In genomic region chr6:17635615-17636284, GRCm38 (mm10) we compare ENCODE assay signal across 8 mouse cellular contexts. TPM values are rescaled to one million over a fixed set of nuclear protein-coding genes. Genes with fewer than 3 reads are reported as not detected.
DNase-seq lines count a peak whose midpoint lies in the region; ATAC-seq and TF ChIP-seq lines count a peak whose summit lies in the region.

TSS of gene Capza2 (plus strand) at chr6:17636234.

- H3K4me1 ChIP-seq in MEL (ENCODE audit: control insufficient read depth in 1 of 2, insufficient read depth in 2 of 2, low read length in 2 of 2), result peaks cover 17 to 31% of the 10 kb centered on the region in 2 experiments
- peaks cover 11% of the 10 kb centered on the region for H3K4me1 ChIP-seq in forebrain, embryonic 12.5 days
- H3K4me1 ChIP-seq in midbrain, embryonic 15.5 days, result peaks cover 15% of the 10 kb centered on the region

- DNase-seq in A20 (ENCODE audit: low read depth, low spot score) (peak; percentile 80), MEL (ENCODE audit: low read depth, low spot score) (peak; percentile 79)
- no peak for DNase-seq in heart, postnatal 36 days
- no peak for DNase-seq in left cerebral cortex, postnatal 36 days (ENCODE audit: low spot score in 2 of 2)
- no peak for DNase-seq in urinary bladder, postnatal 4 days (ENCODE audit: low spot score in 2 of 2)
- DNase-seq in urinary bladder, postnatal 10 days (ENCODE audit: low spot score), result no peak

- H3K27me3 ChIP-seq in MEL (ENCODE audit: control insufficient read depth in 1 of 2, insufficient read depth in 2 of 2, low read length in 2 of 2), result no peaks in the 10 kb centered on the region
- no peaks in the 10 kb centered on the region for H3K27me3 ChIP-seq in forebrain, embryonic 12.5 days
- no peaks in the 10 kb centered on the region for H3K27me3 ChIP-seq in midbrain, embryonic 15.5 days (replicated peaks)

- peak within 1 kb of the TSS; percentile 35 to 73 for H3K4me3 ChIP-seq in MEL (ENCODE audit: control insufficient read depth in 1 of 2, insufficient read depth in 1 of 2, low read depth in 2 of 2, low read length in 2 of 2)
- peak within 1 kb of the TSS; percentile 97 for H3K4me3 ChIP-seq in forebrain, embryonic 12.5 days (replicated peaks)
- peak within 1 kb of the TSS; percentile 78 for H3K4me3 ChIP-seq in midbrain, embryonic 15.5 days

- no peak for ATAC-seq in forebrain, embryonic 12.5 days (ENCODE audit: low FRiP score)
- ATAC-seq in midbrain, embryonic 15.5 days (replicated peaks), result no peak

- peaks cover 2 to 31% of the 10 kb centered on the region in 2 experiments; a peak in 3 of 4 replicates for H3K36me3 ChIP-seq in MEL (ENCODE audit: control insufficient read depth in 1 of 2, insufficient read depth in 2 of 2, low read length in 2 of 2)
- H3K36me3 ChIP-seq in forebrain, embryonic 12.5 days (replicated peaks), result peaks cover 2% of the 10 kb centered on the region; the same call in 1 of the 2 replicates
- no peaks in the 10 kb centered on the region for H3K36me3 ChIP-seq in midbrain, embryonic 15.5 days (replicated peaks)

- H3K79me2 ChIP-seq in MEL (ENCODE audit: control insufficient read depth, insufficient read depth, low read length, poor library complexity), result peaks cover 27% of the 10 kb centered on the region

- TF ChIP-seq EP300 in MEL (IDR thresholded peaks at IDR 0.05; ENCODE audit: low read depth in 1 of 2, low read length in 2 of 2), result peak; percentile 52 to 69; a peak in 3 of 4 replicates

- intact Hi-C loops in heart, postnatal 36 days (cut with DNase I), result loop anchor here (5.0 kb wide), 1 partner anchor 57 kb away; the partner anchor contains the start of gene St7
- intact Hi-C loops in left cerebral cortex, postnatal 36 days (cut with DNase I), result no loop called here

- peak within 1 kb of the TSS; percentile 68 for H3K4me2 ChIP-seq in forebrain, embryonic 12.5 days
- H3K4me2 ChIP-seq in midbrain, embryonic 15.5 days, result peak within 1 kb of the TSS; percentile 51

- 81% methylated on average over 7 of the region's 7 CpGs for WGBS in forebrain, embryonic 12.5 days
- 81% methylated on average over 7 of the region's 7 CpGs for WGBS in midbrain, embryonic 15.5 days

- no peaks in the 10 kb centered on the region for H3K9me3 ChIP-seq in MEL (replicated peaks; ENCODE audit: insufficient read depth, low read length)
- peaks cover 2% of the 10 kb centered on the region; the same call in 1 of the 2 replicates for H3K9me3 ChIP-seq in forebrain, embryonic 12.5 days
- no peaks in the 10 kb centered on the region for H3K9me3 ChIP-seq in midbrain, embryonic 15.5 days

- H3K9ac ChIP-seq in MEL (ENCODE audit: control insufficient read depth, low read depth, low read length, poor library complexity, severe bottlenecking), result peak within 1 kb of the TSS; percentile 61
- peak within 1 kb of the TSS; percentile 95 for H3K9ac ChIP-seq in forebrain, embryonic 12.5 days
- peak within 1 kb of the TSS; percentile 93 for H3K9ac ChIP-seq in midbrain, embryonic 15.5 days

- no peak for TF ChIP-seq CTCF in MEL (IDR thresholded peaks at IDR 0.05 in 2 of 3, conservative IDR thresholded peaks at IDR 0.05 in 1 of 3; ENCODE audit: control insufficient read depth in 1 of 3, insufficient read depth in 1 of 3, low read depth in 2 of 3, low read length in 3 of 3, poor library complexity in 1 of 3, severe bottlenecking in 1 of 3)

- H3K27ac ChIP-seq in MEL (ENCODE audit: control insufficient read depth, low read depth, low read length), result peak within 1 kb of the TSS; percentile 84
- peak within 1 kb of the TSS; percentile 96 for H3K27ac ChIP-seq in forebrain, embryonic 12.5 days
- peak within 1 kb of the TSS; percentile 95 for H3K27ac ChIP-seq in midbrain, embryonic 15.5 days

- no peak for TF ChIP-seq POLR2A in MEL (IDR thresholded peaks at IDR 0.05; ENCODE audit: control insufficient read depth in 1 of 2, insufficient read depth in 1 of 2, low read depth in 1 of 2, low read length in 2 of 2, poor library complexity in 1 of 2)

- TF ChIP-seq RAD21 in MEL (IDR thresholded peaks at IDR 0.05; ENCODE audit: low read depth, low read length), result no peak

TF ChIP-seq in MEL, 35 proteins besides CTCF, POLR2A, EP300 and RAD21:
- TF ChIP-seq POLR2AphosphoS5 (IDR thresholded peaks at IDR 0.05; ENCODE audit: borderline replicate concordance, low read depth, low read length) (no peak), MEF2A (IDR thresholded peaks at IDR 0.05; ENCODE audit: extremely low read depth, insufficient replicate concordance, low read depth, low read length, poor library complexity, severe bottlenecking) (no peak), UBTF (IDR thresholded peaks at IDR 0.05; ENCODE audit: borderline replicate concordance, insufficient read depth, low read depth, low read length) (no peak), GABPA (IDR thresholded peaks at IDR 0.05; ENCODE audit: low read depth, low read length) (no peak), POLR2AphosphoS2 (IDR thresholded peaks at IDR 0.05; ENCODE audit: low read length) (no peak), ELF1 (IDR thresholded peaks at IDR 0.05; ENCODE audit: low read depth, low read length) (no peak), USF2 (IDR thresholded peaks at IDR 0.05; ENCODE audit: borderline replicate concordance in 1 of 2, insufficient read depth in 1 of 2, low read depth in 1 of 2, low read length in 2 of 2) (no peak), SMC3 (IDR thresholded peaks at IDR 0.05; ENCODE audit: low read depth, low read length) (no peak), KAT2A (conservative IDR thresholded peaks at IDR 0.05; ENCODE audit: low read depth, low read length) (no peak), TBP (IDR thresholded peaks at IDR 0.05; ENCODE audit: low read depth, low read length) (no peak), MAZ (IDR thresholded peaks at IDR 0.05; ENCODE audit: low read depth, low read length) (peak; percentile 54; the same call in 1 of the 2 replicates), SIN3A (IDR thresholded peaks at IDR 0.05; ENCODE audit: low read length) (peak; percentile 86), CHD2 (IDR thresholded peaks at IDR 0.05; ENCODE audit: low read length) (no peak; the same call in 1 of the 2 replicates), JUND (IDR thresholded peaks at IDR 0.05; ENCODE audit: low read depth, low read length) (no peak), MXI1 (IDR thresholded peaks at IDR 0.05; ENCODE audit: low read depth, low read length) (peak; percentile 57), ZC3H11A (IDR thresholded peaks at IDR 0.05; ENCODE audit: low read depth, low read length) (no peak), MAX (IDR thresholded peaks at IDR 0.05; ENCODE audit: low read length) (peak; percentile 70; the same call in 1 of the 2 replicates), MYB (IDR thresholded peaks at IDR 0.05; ENCODE audit: low read depth, low read length) (no peak), ZMIZ1 (IDR thresholded peaks at IDR 0.05; ENCODE audit: low read depth, low read length) (no peak), E2F4 (IDR thresholded peaks at IDR 0.05; ENCODE audit: borderline replicate concordance, low read depth, low read length) (no peak), NELFE (IDR thresholded peaks at IDR 0.05; ENCODE audit: low read depth, low read length) (no peak), MYC (IDR thresholded peaks at IDR 0.05; ENCODE audit: low read depth, low read length) (0 out of 2 replicates have a peak, but pooled peaks have one; percentile 40), ZKSCAN1 (IDR thresholded peaks at IDR 0.05; ENCODE audit: low read depth, low read length) (no peak), ETS1 (IDR thresholded peaks at IDR 0.05; ENCODE audit: low read depth, low read length) (peak; percentile 94), HCFC1 (IDR thresholded peaks at IDR 0.05; ENCODE audit: low read depth, low read length) (no peak), RCOR1 (IDR thresholded peaks at IDR 0.05; ENCODE audit: low read depth, low read length) (peak; percentile 93), CHD1 (IDR thresholded peaks at IDR 0.05; ENCODE audit: low read depth, low read length) (no peak), USF1 (IDR thresholded peaks at IDR 0.05; ENCODE audit: low read depth, low read length) (no peak), TAL1 (IDR thresholded peaks at IDR 0.05; ENCODE audit: low read length) (peak; percentile 84), MAFK (IDR thresholded peaks at IDR 0.05; ENCODE audit: borderline replicate concordance, low read depth, low read length) (no peak), BHLHE40 (IDR thresholded peaks at IDR 0.05; ENCODE audit: borderline replicate concordance, low read depth, low read length) (no peak), NRF1 (IDR thresholded peaks at IDR 0.05; ENCODE audit: insufficient read depth, low read depth, low read length, poor library complexity, severe bottlenecking) (no peak), GATA1 (IDR thresholded peaks at IDR 0.05; ENCODE audit: low read depth, low read length) (peak; percentile 74), TCF12 (IDR thresholded peaks at IDR 0.05; ENCODE audit: low read depth, low read length) (peak; percentile 81), ZNF384 (IDR thresholded peaks at IDR 0.05; ENCODE audit: low read depth, low read length) (no peak)

RNA-seq across cellular contexts. Expression of gene Capza2, which starts in this region (rescaled TPM):
- 67.8 and 69.5 TPM in 2 replicates for total RNA-seq in MEL (2012; rRNA removed)
- polyA plus RNA-seq in MEL (2012; ENCODE audit: insufficient read depth in 1 of 2, insufficient read length in 2 of 2, low read depth in 1 of 2, low replicate concordance in 2 of 2, missing spikeins in 1 of 2), result 100 to 1,000 TPM in 1 of 2 experiments, 10 to 100 TPM in 1; 84.7 to 251 TPM
- 232 and 242 TPM in 2 replicates for polyA plus RNA-seq in forebrain, embryonic 12.5 days (2016; fragmentation: Nextera tagmentation; extraction: Ambion mirVana)
- 100 to 1,000 TPM; 145 TPM for total RNA-seq in heart, postnatal 36 days (2021)
- 100 to 1,000 TPM; 229 to 230 TPM for total RNA-seq in left cerebral cortex, postnatal 36 days (2021)
- 218 and 224 TPM in 2 replicates for polyA plus RNA-seq in midbrain, embryonic 15.5 days (2015; fragmentation: Nextera tagmentation; extraction: Ambion mirVana)

Comparison
In these comparisons a context has a peak if more than half of its experiments do, and no peak if none do; other contexts are left out.
1. DNase-seq: peak in A20 (single experiment) and MEL (single experiment); none in heart, postnatal 36 days (0 of 2), left cerebral cortex, postnatal 36 days (0 of 2), urinary bladder, postnatal 4 days (0 of 2) and urinary bladder, postnatal 10 days (single experiment).
2. Peak in every context shown above with its lines, with median percentiles within 50 percentile points of each other: H3K27ac ChIP-seq, H3K4me3 ChIP-seq and H3K9ac ChIP-seq.